Mouse (Mus musculus) stomach, postnatal 0 days (tissue): ENCODE data around the gene Pdzd2. TPM values are rescaled to one million over a fixed set of nuclear protein-coding genes. Genes with fewer than 3 reads are reported as not detected.
A peak's percentile ranks its signal among the peaks of the same experiment; 100 is the strongest.

Source experiments
- ATAC-seq: fragments of 200-750 bp; cut with Nextera tagmentation; 2 replicates; pipeline ENCODE4 v1.8.0; 2017; ENCODE audit not compliant: low FRiP score, low TSS enrichment
- DNase-seq: peaks from one replicate; pipeline ENCODE4 v3.0.0-alpha.2; 2016; ENCODE audit warnings: low spot score
- H3K27ac ChIP-seq: fragments of 300-500 bp; sonication (generic); replicated peaks from 2 replicates; pipeline ENCODE4 v1.5.1; 2014; ENCODE audit warnings: mild to moderate bottlenecking, control low read depth
- H3K27me3 ChIP-seq: fragments of 300-500 bp; sonication (generic); 2 replicates; pipeline ENCODE4 v1.6.1; 2014; ENCODE audit warnings: low read length; ENCODE audit not compliant: control insufficient read depth, insufficient read depth
- H3K36me3 ChIP-seq: fragments of 300-500 bp; sonication (generic); 2 replicates; pipeline ENCODE4 v1.6.1; 2014; ENCODE audit warnings: low read length, mixed read lengths; ENCODE audit not compliant: control insufficient read depth, insufficient read depth
- H3K4me1 ChIP-seq: fragments of 300-500 bp; sonication (generic); replicated peaks from 2 replicates; pipeline ENCODE4 v1.6.1; 2014; ENCODE audit warnings: antibody characterized with exemption; ENCODE audit not compliant: control insufficient read depth, insufficient read depth
- H3K4me2 ChIP-seq: fragments of 300-500 bp; sonication (generic); replicated peaks from 2 replicates; pipeline ENCODE4 v1.6.1; 2014; ENCODE audit warnings: low read depth, mild to moderate bottlenecking, control low read depth, moderate library complexity
- H3K4me3 ChIP-seq: fragments of 300-500 bp; sonication (generic); 2 replicates; pipeline ENCODE4 v1.5.1; 2014; ENCODE audit warnings: low read depth, low read length, control low read depth
- H3K9ac ChIP-seq: fragments of 300-500 bp; sonication (generic); 2 replicates; pipeline ENCODE4 v1.6.1; 2014; ENCODE audit warnings: mild to moderate bottlenecking, low read length, control low read depth, mixed read lengths
- H3K9me3 ChIP-seq: fragments of 300-500 bp; sonication (generic); 2 replicates; pipeline ENCODE4 v1.6.1; 2016; ENCODE audit warnings: low read length; ENCODE audit not compliant: control insufficient read depth
- CTCF ChIP-seq: IDR thresholded peaks from 2 replicates; pipeline ENCODE4 v1.5.1; 2016; ENCODE audit warnings: antibody characterized with exemption, low read depth, mild to moderate bottlenecking, moderate library complexity
- EP300 ChIP-seq: optimal IDR thresholded peaks from 2 replicates; pipeline ENCODE3; 2016; ENCODE audit warnings: antibody characterized with exemption
- WGBS: fragments of 180-500 bp; shearing (Covaris S2); extraction: QIAGEN DNeasy Blood & Tissue Kit; methylation state at CpG from one replicate; pipeline ENCODE4 v1.1.7; 2014; 5-methylcytosine and 5-hydroxymethylcytosine counted together
- polyA plus RNA-seq: library from polyadenylated mRNA; unstranded; fragments of >200 nt; fragmentation: Nextera tagmentation; extraction: Ambion mirVana; gene quantifications from 2 replicates; pipeline ENCODE4 v1.2.1, GENCODE M21; 2015

The Pdzd2 gene
- polyA plus RNA-seq, 1 experiment from 2014 or later: 19.1 TPM

DNA sequence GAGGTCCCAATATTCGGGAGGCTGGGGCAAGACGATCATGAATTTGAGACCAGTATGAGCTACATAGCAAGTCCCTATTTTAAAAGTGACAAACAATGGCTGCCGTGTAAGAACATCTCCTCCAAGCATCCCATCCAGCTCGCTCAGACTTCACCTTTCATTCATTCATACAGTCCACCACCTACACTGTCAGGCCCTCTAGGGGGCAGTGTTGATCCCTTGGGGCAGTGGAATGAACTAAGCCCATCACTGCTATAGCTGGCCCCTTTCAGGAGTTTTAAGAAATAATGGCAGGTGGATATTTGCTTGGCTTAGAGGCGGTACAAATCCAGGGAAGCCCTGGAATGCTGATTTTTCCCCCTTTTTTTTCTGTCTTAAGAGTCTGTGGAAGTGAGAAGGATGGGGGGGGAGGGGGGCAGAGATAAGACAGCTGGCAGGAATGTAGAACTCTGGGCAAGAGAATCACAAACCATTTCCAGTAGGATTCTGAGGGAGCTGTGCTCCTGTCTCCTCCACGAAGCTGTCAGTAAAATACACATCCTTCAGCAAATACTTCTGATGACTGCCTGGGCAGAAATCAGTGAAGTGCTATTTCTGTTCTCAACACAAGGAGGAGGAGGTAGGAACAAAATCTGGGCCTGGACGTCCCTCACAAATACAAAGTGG, 49.9 kb downstream of the Pdzd2 start:
- no peak overlapping the region for H3K4me3 ChIP-seq
- H3K27me3 ChIP-seq: no peaks in the 10 kb centered on the region
- H3K4me2 ChIP-seq: no peak overlapping the region
- TF ChIP-seq CTCF: peak; percentile 36; the same call in 1 of the 2 replicates
- TF ChIP-seq EP300: no peak
- no peak for ATAC-seq
- DNase-seq: no peak
- H3K4me1 ChIP-seq: no peaks in the 10 kb centered on the region
- H3K27ac ChIP-seq: no peak overlapping the region
- no peaks in the 10 kb centered on the region for H3K9me3 ChIP-seq
- H3K36me3 ChIP-seq: no peaks in the 10 kb centered on the region
- H3K9ac ChIP-seq: no peak overlapping the region
- WGBS: 73% methylated on average over 7 of the region's 7 CpGs

DNA sequence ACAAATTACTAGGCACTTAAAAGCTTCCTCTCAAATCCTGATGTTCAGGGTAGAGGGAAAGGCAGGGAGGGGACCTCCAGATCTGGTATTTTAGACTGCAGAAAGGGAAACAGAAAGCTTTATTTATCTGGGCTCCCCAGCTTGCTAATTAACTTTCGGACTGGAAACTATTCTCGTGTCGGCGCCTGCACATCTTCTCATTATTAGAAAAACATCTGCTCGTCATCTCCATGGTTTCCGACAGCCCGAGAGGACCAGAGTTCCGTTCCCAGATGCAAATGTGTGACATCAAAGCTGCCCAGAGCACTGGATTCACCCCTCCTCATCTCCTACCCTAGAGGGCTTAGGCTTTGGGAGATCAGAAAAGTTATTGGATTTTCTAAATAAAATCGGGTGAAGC, 57.2 kb downstream of the Pdzd2 start:
- Histone ChIP-seq H3K4me2 (no peak overlapping the region), H3K27ac (no peak overlapping the region), H3K27me3 (no peaks in the 10 kb centered on the region), H3K9ac (no peak overlapping the region), H3K36me3 (no peaks in the 10 kb centered on the region), H3K4me1 (no peaks in the 10 kb centered on the region), H3K9me3 (no peaks in the 10 kb centered on the region), H3K4me3 (no peak overlapping the region)
- no peak for ATAC-seq
- no peak for DNase-seq
- TF ChIP-seq EP300 (no peak), CTCF (no peak)
- WGBS: 44% methylated on average over 9 of the region's 9 CpGs

DNA sequence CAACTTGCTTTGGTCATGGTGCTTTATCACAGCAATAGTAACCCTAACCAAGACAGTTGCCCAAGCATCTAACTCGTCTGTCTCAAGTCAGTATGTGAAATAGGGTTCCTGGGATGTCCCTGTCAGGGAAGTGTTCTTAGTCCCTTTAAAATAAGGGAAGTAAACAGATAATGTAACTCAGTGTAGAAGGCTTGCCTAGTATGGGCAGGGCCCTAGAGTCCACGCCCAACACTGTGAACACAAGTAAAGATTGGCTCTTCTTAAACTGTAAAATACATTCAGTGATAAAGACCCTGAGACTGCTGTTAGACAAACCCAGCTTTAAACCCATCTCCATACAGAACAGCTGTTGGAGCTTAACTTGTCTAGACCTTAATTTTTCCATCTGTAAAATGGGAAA, 57.8 kb downstream of the Pdzd2 start:
- Histone ChIP-seq H3K27ac (no peak overlapping the region), H3K4me3 (no peak overlapping the region), H3K36me3 (no peaks in the 10 kb centered on the region), H3K27me3 (no peaks in the 10 kb centered on the region), H3K4me1 (no peaks in the 10 kb centered on the region), H3K4me2 (no peak overlapping the region), H3K9ac (no peak overlapping the region), H3K9me3 (no peaks in the 10 kb centered on the region)
- ATAC-seq (no peak), DNase-seq (no peak)
- no peak for TF ChIP-seq EP300
- no peak for TF ChIP-seq CTCF
- WGBS: 78% methylated on average over 2 of the region's 2 CpGs

DNA sequence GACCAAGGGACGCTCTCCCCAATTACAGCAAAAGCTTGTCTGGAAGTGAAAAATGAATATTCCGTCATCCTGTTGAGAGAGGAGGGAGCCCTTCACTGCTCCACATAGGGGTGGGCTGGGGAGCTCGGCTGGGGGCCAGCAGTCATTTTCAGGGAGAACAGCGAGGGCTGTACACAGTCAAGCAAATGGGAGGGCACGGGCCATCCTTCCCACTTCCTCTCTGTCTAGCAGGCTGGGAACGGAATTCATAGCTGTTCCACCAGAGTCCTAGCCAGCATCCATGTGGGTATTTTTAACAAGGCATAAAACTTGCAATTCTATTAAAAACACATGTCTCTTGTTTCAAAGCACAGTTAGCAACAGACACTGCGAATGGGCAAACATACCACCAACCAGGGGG, 59.0 kb downstream of the Pdzd2 start:
- peak; percentile 20 for DNase-seq
- no peaks in the 10 kb centered on the region for H3K9me3 ChIP-seq
- ATAC-seq: no peak
- H3K36me3 ChIP-seq: no peaks in the 10 kb centered on the region
- H3K9ac ChIP-seq: no peak overlapping the region
- H3K4me2 ChIP-seq: no peak overlapping the region
- H3K4me1 ChIP-seq: no peaks in the 10 kb centered on the region
- H3K4me3 ChIP-seq: no peak overlapping the region
- WGBS: 33% methylated on average over 7 of the region's 7 CpGs
- TF ChIP-seq EP300 (no peak), CTCF (no peak)
- no peaks in the 10 kb centered on the region for H3K27me3 ChIP-seq
- H3K27ac ChIP-seq: no peak overlapping the region; the same call in 1 of the 2 replicates

DNA sequence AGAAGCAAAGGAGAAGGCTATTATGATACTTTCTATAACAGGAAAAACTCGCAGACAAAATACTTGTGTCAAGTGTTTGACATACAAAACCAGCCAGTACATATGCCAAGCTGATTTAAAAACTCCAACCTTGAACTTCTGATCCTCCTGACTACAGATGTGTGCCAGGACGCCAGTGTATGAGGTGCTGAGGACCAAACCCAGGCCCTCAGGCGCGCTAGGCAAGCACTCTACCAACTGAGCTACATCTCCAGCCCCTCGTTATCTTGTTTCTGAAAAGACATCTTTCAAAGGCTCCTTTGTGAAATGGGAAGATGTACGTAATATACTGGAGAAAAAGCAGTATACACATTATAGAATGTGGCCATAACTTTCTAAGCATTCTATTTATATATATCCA, 59.7 kb downstream of the Pdzd2 start:
- Histone ChIP-seq H3K36me3 (no peaks in the 10 kb centered on the region), H3K4me2 (no peak overlapping the region), H3K4me3 (no peak overlapping the region), H3K4me1 (no peaks in the 10 kb centered on the region), H3K27ac (no peak overlapping the region), H3K9ac (no peak overlapping the region), H3K9me3 (no peaks in the 10 kb centered on the region), H3K27me3 (no peaks in the 10 kb centered on the region)
- DNase-seq (no peak), ATAC-seq (no peak)
- no peak for TF ChIP-seq CTCF
- no peak for TF ChIP-seq EP300
- WGBS: 75% methylated on average over 6 of the region's 6 CpGs

DNA sequence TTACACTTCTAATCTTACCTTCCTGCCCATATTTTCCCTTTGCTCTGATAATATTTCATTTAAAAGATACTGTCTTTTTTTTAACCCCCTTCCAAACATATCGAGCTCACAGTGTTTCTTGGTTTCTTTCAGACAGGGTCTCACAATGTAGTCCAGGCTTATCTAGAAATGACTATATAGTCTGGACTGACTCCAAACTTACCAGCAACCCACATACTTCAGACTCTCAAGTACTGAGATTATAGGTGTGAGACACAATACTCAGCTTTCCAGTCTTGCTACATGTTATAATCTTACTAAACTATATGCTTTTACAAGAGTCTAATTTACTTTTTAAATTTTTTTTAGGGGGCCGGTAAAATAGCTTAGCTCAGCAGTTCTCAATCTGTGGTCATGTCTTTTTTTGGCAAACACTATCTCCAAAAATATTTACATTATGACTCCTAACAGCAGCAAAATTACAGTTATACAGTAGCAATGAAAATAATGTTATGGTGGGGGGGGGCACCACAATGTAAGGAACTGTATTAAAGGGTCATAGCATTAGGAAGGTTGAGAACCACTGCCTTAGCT, 61.1 kb downstream of the Pdzd2 start:
- H3K4me1 ChIP-seq: no peaks in the 10 kb centered on the region
- no peak overlapping the region for H3K27ac ChIP-seq
- no peaks in the 10 kb centered on the region for H3K9me3 ChIP-seq
- TF ChIP-seq CTCF (no peak), EP300 (no peak)
- DNase-seq (no peak), ATAC-seq (no peak)
- H3K4me2 ChIP-seq: no peak overlapping the region
- WGBS: 45% methylated on average over 2 of the region's 2 CpGs
- H3K4me3 ChIP-seq: no peak overlapping the region
- no peak overlapping the region for H3K9ac ChIP-seq
- H3K36me3 ChIP-seq: no peaks in the 10 kb centered on the region
- H3K27me3 ChIP-seq: no peaks in the 10 kb centered on the region
